Mouse (Mus musculus) liver, postnatal 0 days (tissue): ENCODE measurements around the gene Ttc9c.

ENCODE experiments used
- CTCF ChIP-seq: sonication (generic); IDR thresholded peaks from 2 replicates; pipeline ENCODE4 v1.5.1; 2016; ENCODE audit warnings: antibody characterized with exemption, low read depth
- EP300 ChIP-seq: IDR thresholded peaks from 2 replicates; pipeline ENCODE4 v1.6.1; 2016; ENCODE audit warnings: antibody characterized with exemption, low read depth, mild to moderate bottlenecking

DNA sequence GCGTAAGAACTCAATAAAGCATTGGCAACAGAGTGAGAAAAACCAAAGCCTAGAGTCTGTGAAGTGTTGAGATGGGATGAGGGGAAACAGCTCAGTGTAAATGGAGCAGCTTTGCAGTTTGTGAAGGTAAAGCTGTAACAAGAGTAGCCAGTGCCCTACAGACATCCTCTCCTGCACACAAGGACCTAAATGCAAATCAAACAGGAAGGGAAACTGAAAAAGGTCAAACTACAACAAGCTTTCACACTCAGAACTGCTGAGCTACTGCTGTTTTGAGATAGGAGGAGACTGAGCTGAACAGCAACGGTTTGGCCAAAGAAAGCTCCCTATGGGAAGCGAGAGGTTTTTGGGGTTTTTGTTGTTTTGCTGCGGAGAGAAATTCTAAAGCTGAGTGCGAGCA, 12.3 kb downstream of the Ttc9c start:
- TF ChIP-seq CTCF: no peak
- no peak for TF ChIP-seq EP300
